8 mouse cellular contexts compared by ENCODE assay signal in the genomic region with DNA sequence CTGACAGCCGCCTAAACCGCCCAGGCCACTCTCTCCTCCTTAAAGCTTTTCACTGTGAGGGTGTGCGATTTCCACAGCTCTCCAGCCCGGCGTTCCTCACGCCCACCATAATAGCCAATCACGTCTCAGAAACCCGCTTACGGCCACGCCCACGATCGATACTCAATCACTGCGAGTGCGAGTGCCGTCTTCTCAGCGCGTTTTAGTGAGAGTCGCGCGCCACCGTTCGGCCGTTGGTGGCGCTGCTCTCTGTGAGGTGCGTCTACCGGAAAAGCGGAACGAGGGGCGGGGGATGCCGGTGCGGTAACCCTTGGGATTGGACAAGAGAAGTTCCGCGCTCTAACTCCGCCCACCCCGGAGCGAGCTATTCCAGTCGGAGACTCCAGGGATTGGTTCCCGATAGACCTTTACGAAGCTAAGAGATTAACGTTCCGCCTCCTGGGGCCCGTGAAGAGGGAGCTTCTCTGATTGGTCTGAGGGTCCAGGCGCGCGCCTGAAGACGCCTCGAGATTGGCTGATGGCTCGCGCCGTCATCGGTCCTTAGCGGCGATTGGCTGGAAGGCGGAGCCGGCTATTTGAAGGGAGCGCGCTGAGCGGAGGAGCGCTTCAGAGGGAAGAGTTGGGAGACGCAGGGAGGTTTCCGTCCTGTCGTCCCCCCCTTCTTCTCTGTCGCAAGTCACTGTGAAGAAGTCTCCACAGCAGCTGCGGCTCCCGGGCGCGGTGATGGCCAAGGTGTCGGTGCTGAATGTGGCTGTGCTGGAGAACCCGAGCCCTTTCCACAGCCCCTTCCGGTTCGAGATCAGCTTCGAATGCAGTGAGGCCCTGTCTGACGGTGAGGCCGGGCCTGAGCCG. TPM values are rescaled to one million over a fixed set of nuclear protein-coding genes. Genes with fewer than 3 reads are reported as not detected.
DNase-seq lines count a peak whose midpoint lies in the region; ATAC-seq and TF ChIP-seq lines count a peak whose summit lies in the region.

A gene (minus strand): TSS at position 100 of the 852 bp plus-strand sequence.
A gene (plus strand): TSS at position 402 of the 852 bp plus-strand sequence.

- DNase-seq in gastrocnemius, adult 8-10 months (ENCODE audit: low spot score in 2 of 2) = peak; percentile 97 to 98
- peak; percentile 98 for DNase-seq in hindlimb bud, embryonic 11.5 days (ENCODE audit: extremely low spot score, low read depth, low spot score)
- peak; percentile 91 to 99 for DNase-seq in left cerebral cortex, adult 8-10 months (ENCODE audit: low spot score in 2 of 2)
- peak; percentile 99 to 100 for DNase-seq in right cerebral cortex, postnatal 10 days (ENCODE audit: low spot score in 2 of 2)
- DNase-seq in urinary bladder, postnatal 25 days (ENCODE audit: low spot score) = peak; percentile 91

- peak; percentile 79 for TF ChIP-seq CTCF in cortical plate, adult 2 months (IDR thresholded peaks at IDR 0.05; ENCODE audit: extremely low read depth, insufficient read depth, low read length)

- H3K27ac ChIP-seq in cortical plate, adult 2 months (ENCODE audit: insufficient read depth, low read length) = no peak within 1 kb of the TSS

- peak; percentile 44; the same call in 1 of the 2 replicates for TF ChIP-seq POLR2A in cortical plate, adult 2 months (IDR thresholded peaks at IDR 0.05; ENCODE audit: extremely low read depth, insufficient read depth, low read length)

- H3K4me3 ChIP-seq in cortical plate, adult 2 months (ENCODE audit: insufficient read depth, low read length) = peak within 1 kb of the TSS; percentile 38
- H3K4me3 ChIP-seq in megakaryocyte, embryonic 14.5 days (replicated peaks) = peak within 1 kb of the TSS; percentile 95

- H3K4me1 ChIP-seq in cortical plate, adult 2 months (ENCODE audit: control insufficient read depth, insufficient read depth, low read length) = no peaks in the 10 kb centered on the region
- peaks cover 39% of the 10 kb centered on the region for H3K4me1 ChIP-seq in megakaryocyte, embryonic 14.5 days

- peaks cover 6% of the 10 kb centered on the region for H3K36me3 ChIP-seq in megakaryocyte, embryonic 14.5 days (replicated peaks; ENCODE audit: low read length)

- no peaks in the 10 kb centered on the region for H3K9me3 ChIP-seq in megakaryocyte, embryonic 14.5 days

- peak; percentile 90 for ATAC-seq in activated CD4-positive, CD25-positive, alpha-beta regulatory T cell, adult 4 months

- H3K27me3 ChIP-seq in megakaryocyte, embryonic 14.5 days (replicated peaks) = peaks cover 11% of the 10 kb centered on the region

RNA-seq across cellular contexts. Expression of the first gene that starts in this region (rescaled TPM):
- under 1 TPM; 0.24 to 0.66 TPM for polyA plus RNA-seq in activated CD4-positive, CD25-positive, alpha-beta regulatory T cell, adult 4 months (2017; shearing (Covaris generic))
- polyA plus RNA-seq in cortical plate, adult 2 months (2012; rRNA removed) = 0.52 and 0.62 TPM in 2 replicates
- under 1 TPM; 0.24 to 0.94 (median 0.58) TPM for total RNA-seq in gastrocnemius, adult 8-10 months (2022)
- under 1 TPM; 0.26 to 0.76 (median 0.34) TPM for total RNA-seq in left cerebral cortex, adult 8-10 months (2022)
- polyA plus RNA-seq in megakaryocyte, embryonic 14.5 days (2012; ENCODE audit: insufficient read depth, low replicate concordance) = not detected in 2 replicates

RNA-seq across cellular contexts. Expression of the second gene that starts in this region (rescaled TPM):
- 10 to 100 TPM; 69.0 to 76.6 TPM for polyA plus RNA-seq in activated CD4-positive, CD25-positive, alpha-beta regulatory T cell, adult 4 months (2017; shearing (Covaris generic))
- polyA plus RNA-seq in cortical plate, adult 2 months (2012; rRNA removed) = 1.2 and 1.4 TPM in 2 replicates
- total RNA-seq in gastrocnemius, adult 8-10 months (2022) = under 1 TPM; 0.31 to 0.56 (median 0.41) TPM
- 1 to 10 TPM in 3 of 4 experiments, under 1 TPM in 1; 0.83 to 1.1 (median 1.0) TPM for total RNA-seq in left cerebral cortex, adult 8-10 months (2022)
- 38.1 and 95.4 TPM in 2 replicates for polyA plus RNA-seq in megakaryocyte, embryonic 14.5 days (2012; ENCODE audit: insufficient read depth, low replicate concordance)

Comparison
In these comparisons a context has a peak if more than half of its experiments do, and no peak if none do; other contexts are left out.
1. RNA of the second gene that starts in this region (polyA plus RNA-seq): 38.1 to 95.4 TPM in megakaryocyte, embryonic 14.5 days and 69.0 to 76.6 TPM in activated CD4-positive, CD25-positive, alpha-beta regulatory T cell, adult 4 months; 1.2 to 1.4 TPM in cortical plate, adult 2 months; every median in the first group is over 10 times any median in the second.
2. Peak in DNase-seq in gastrocnemius, adult 8-10 months; RNA of the genes that start here not detected or under 1 TPM.
3. Peak in every context shown above with its lines, with median percentiles within 50 percentile points of each other: DNase-seq.